Mouse (Mus musculus): Measurements from ENCODE around the gene Ppp1r13l. TPM values are rescaled to one million over a fixed set of nuclear protein-coding genes. Genes with fewer than 3 reads are reported as not detected.

Gene Ppp1r13l
- polyA plus RNA-seq, 1 experiment from 2014 or later: 5.5 TPM

- no peaks in the 10 kb centered on the region for H3K9me3 ChIP-seq (replicated peaks)
Observed at GRCm38 (mm10) chr7:19378049-19378448, 18.5 kb downstream of the Ppp1r13l start.

GRCm38 (mm10) chr7:19381377-19382165 is 22.0 kb downstream of the Ppp1r13l start, which contains the start of gene Ercc2:
Gene Ercc2 (plus strand): TSS chr7:19382010.
- peaks cover 16% of the 10 kb centered on the region for H3K4me1 ChIP-seq
- H3K27me3 ChIP-seq: no peaks in the 10 kb centered on the region
- H3K4me2 ChIP-seq (replicated peaks): peak within 1 kb of the TSS; percentile 89
- peak within 1 kb of the TSS; percentile 35 for H3K27ac ChIP-seq
- peak within 1 kb of the TSS; percentile 94 for H3K9ac ChIP-seq
- peaks cover 29% of the 10 kb centered on the region for H3K36me3 ChIP-seq
- peak; percentile 95 for ATAC-seq (ENCODE audit: low FRiP score)
- WGBS: 9% methylated on average over 36 of the region's 48 CpGs
- no peaks in the 10 kb centered on the region for H3K9me3 ChIP-seq (replicated peaks)
- H3K4me3 ChIP-seq: peak within 1 kb of the TSS; percentile 95

More at GRCm38 (mm10) chr7:19378049-19378448, 18.5 kb downstream of the Ppp1r13l start:
- ATAC-seq (ENCODE audit: low FRiP score): no peak
- Histone ChIP-seq H3K4me3 (no peak overlapping the region), H3K36me3 (no peaks in the 10 kb centered on the region; the same call in 1 of the 2 replicates), H3K27me3 (no peaks in the 10 kb centered on the region), H3K27ac (no peak overlapping the region), H3K4me1 (peaks cover 7% of the 10 kb centered on the region), H3K9ac (no peak overlapping the region), H3K4me2 (replicated peaks) (no peak overlapping the region)
- WGBS: 78% methylated on average over 8 of the region's 8 CpGs

- peak; percentile 74 for ATAC-seq (ENCODE audit: low FRiP score)
Observed at GRCm38 (mm10) chr7:19382166-19382541, 22.6 kb downstream of the Ppp1r13l start.

GRCm38 (mm10) chr7:19383708-19384107 is 24.2 kb downstream of the Ppp1r13l start:
- Histone ChIP-seq H3K4me3 (0 out of 2 replicates have a peak overlapping the region, but pooled peaks have one; percentile 95), H3K4me1 (peaks cover 22% of the 10 kb centered on the region), H3K27me3 (no peaks in the 10 kb centered on the region), H3K9me3 (replicated peaks) (no peaks in the 10 kb centered on the region), H3K27ac (no peak overlapping the region), H3K9ac (no peak overlapping the region; the same call in 1 of the 2 replicates), H3K4me2 (replicated peaks) (peak overlapping the region; percentile 89; the same call in 1 of the 2 replicates), H3K36me3 (peaks cover 49% of the 10 kb centered on the region)
- 91% methylated on average over 9 of the region's 9 CpGs for WGBS
- ATAC-seq (ENCODE audit: low FRiP score): no peak

More at GRCm38 (mm10) chr7:19382166-19382541, 22.6 kb downstream of the Ppp1r13l start:
- Histone ChIP-seq H3K4me3 (peak overlapping the region; percentile 95), H3K4me2 (replicated peaks) (peak overlapping the region; percentile 89), H3K4me1 (peaks cover 16% of the 10 kb centered on the region), H3K9ac (peak overlapping the region; percentile 94), H3K27me3 (no peaks in the 10 kb centered on the region), H3K9me3 (replicated peaks) (no peaks in the 10 kb centered on the region), H3K27ac (peak overlapping the region; percentile 35), H3K36me3 (peaks cover 35% of the 10 kb centered on the region)
- WGBS: under 1% methylated on average over 28 of the region's 37 CpGs

GRCm38 (mm10) chr7:19388699-19389413 is 29.3 kb downstream of the Ppp1r13l start:
- peak overlapping the region; percentile 74 for H3K27ac ChIP-seq
- WGBS: 70% methylated on average over 10 of the region's 10 CpGs
- ATAC-seq (ENCODE audit: low FRiP score): peak; percentile 50
- H3K4me2 ChIP-seq (replicated peaks): no peak overlapping the region
- no peaks in the 10 kb centered on the region for H3K9me3 ChIP-seq (replicated peaks)
- H3K27me3 ChIP-seq: no peaks in the 10 kb centered on the region
- 0 out of 2 replicates have a peak overlapping the region, but pooled peaks have one; percentile 27 for H3K9ac ChIP-seq
- H3K4me1 ChIP-seq: peaks cover 16% of the 10 kb centered on the region
- peaks cover 96% of the 10 kb centered on the region for H3K36me3 ChIP-seq
- no peak overlapping the region for H3K4me3 ChIP-seq

DNA sequence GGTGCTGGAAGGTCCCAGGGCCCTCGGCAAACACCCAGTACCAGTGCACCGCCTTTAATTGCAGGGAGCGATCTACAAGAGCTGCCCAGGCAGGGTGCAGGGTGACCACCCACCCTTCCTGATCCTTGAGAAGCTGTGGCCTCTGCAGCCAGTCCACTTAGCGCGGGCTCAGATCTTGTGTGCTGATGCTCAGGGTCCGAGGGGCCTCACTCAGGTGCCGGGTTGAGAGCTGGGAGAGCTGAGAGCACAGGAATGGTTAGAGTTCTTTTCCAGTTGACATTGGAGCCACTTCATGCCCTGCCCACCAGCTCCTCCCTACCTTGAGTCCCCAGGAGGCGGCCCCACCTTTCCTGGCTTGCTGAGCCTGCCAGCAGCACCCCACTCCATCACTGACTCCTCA is 34.9 kb downstream of the Ppp1r13l start:
- no peak overlapping the region for H3K27ac ChIP-seq
- no peaks in the 10 kb centered on the region for H3K9me3 ChIP-seq (replicated peaks)
- no peak for ATAC-seq (ENCODE audit: low FRiP score)
- 90% methylated on average over 8 of the region's 8 CpGs for WGBS
- no peak overlapping the region for H3K9ac ChIP-seq
- H3K4me1 ChIP-seq: peaks cover 5% of the 10 kb centered on the region
- H3K4me2 ChIP-seq (replicated peaks): no peak overlapping the region
- peaks cover 11% of the 10 kb centered on the region for H3K27me3 ChIP-seq
- no peak overlapping the region for H3K4me3 ChIP-seq
- H3K36me3 ChIP-seq: peaks cover 62% of the 10 kb centered on the region

DNA sequence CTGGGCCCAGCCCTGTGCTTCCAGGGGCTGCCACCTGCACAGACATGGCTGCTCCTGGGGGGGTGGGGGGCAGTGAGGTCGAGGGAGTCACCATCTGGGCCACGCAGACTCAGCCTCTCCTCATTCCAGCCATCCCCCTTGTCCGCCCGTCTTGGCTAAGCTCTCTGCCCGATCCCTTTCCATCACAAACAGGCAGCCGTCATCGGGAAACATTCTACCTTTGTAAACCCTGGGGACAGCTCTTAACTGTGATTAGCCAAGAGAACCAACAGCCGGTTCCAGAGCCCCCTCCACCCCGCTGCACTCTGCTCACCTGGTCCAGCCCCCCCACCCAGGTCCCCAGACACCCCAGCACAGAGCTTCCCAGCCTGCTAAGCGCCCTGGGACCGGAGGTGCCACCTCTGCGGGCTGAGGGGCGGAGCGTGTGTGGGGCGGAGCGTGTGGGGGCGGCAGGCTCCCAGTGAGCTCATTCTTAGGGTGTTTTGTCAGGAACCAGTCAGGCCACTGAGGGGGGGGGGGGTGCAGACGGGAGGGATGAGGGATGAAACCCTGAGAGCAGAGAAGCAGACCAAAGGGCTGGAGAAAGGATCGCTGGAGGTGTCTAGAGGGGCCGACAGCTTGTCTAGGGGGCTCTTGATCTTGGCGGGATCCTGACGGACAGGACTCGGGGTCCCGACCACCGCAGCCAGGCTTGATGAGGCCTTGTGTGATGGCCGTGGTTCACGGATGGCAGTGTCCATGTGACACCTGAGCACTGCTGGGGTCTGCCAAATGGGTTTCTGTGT is 40.1 kb downstream of the Ppp1r13l start:
- ATAC-seq (ENCODE audit: low FRiP score): no peak
- Histone ChIP-seq H3K4me1 (peaks cover 19% of the 10 kb centered on the region), H3K9ac (peak overlapping the region; percentile 4), H3K27ac (no peak overlapping the region), H3K9me3 (replicated peaks) (no peaks in the 10 kb centered on the region), H3K27me3 (peaks cover 57% of the 10 kb centered on the region), H3K4me2 (replicated peaks) (peak overlapping the region; percentile 48), H3K36me3 (peaks cover 12% of the 10 kb centered on the region), H3K4me3 (peak overlapping the region; percentile 16)
- WGBS: 3% methylated on average over 27 of the region's 27 CpGs

DNA sequence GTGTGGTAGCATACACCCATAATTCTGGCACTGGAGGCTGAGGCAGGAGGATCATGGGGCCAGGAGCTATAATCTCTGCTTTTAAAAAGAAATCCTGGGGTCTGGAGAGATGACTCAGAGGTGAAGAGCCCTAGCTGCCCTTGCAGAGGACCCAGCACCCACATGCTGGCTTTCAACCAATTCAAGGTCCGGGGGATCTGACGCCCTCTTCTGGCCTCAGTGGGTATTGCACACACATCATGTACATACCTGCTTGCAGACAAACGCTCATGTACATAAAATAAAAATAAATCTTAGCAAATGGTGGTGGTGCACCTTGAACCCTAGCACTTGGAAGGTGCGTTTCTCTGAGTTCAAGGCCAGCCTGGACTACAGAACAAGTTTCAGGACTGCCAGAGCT is 41.4 kb downstream of the Ppp1r13l start:
- H3K4me1 ChIP-seq: peaks cover 19% of the 10 kb centered on the region
- no peak for ATAC-seq (ENCODE audit: low FRiP score)
- no peak overlapping the region for H3K4me2 ChIP-seq (replicated peaks)
- H3K36me3 ChIP-seq: no peaks in the 10 kb centered on the region
- no peak overlapping the region for H3K9ac ChIP-seq
- no peak overlapping the region for H3K27ac ChIP-seq
- H3K4me3 ChIP-seq: no peak overlapping the region
- 83% methylated on average over 4 of the region's 4 CpGs for WGBS
- peaks cover 65% of the 10 kb centered on the region for H3K27me3 ChIP-seq
- H3K9me3 ChIP-seq (replicated peaks): no peaks in the 10 kb centered on the region

- WGBS: 74% methylated on average over 9 of the region's 9 CpGs
- Histone ChIP-seq H3K27me3 (peaks cover 66% of the 10 kb centered on the region), H3K9me3 (replicated peaks) (no peaks in the 10 kb centered on the region), H3K4me3 (no peak overlapping the region), H3K9ac (no peak overlapping the region), H3K4me2 (replicated peaks) (no peak overlapping the region), H3K27ac (no peak overlapping the region), H3K4me1 (peaks cover 19% of the 10 kb centered on the region), H3K36me3 (no peaks in the 10 kb centered on the region)
- no peak for ATAC-seq (ENCODE audit: low FRiP score)
Observed at GRCm38 (mm10) chr7:19402535-19403112, 43.1 kb downstream of the Ppp1r13l start.

DNA sequence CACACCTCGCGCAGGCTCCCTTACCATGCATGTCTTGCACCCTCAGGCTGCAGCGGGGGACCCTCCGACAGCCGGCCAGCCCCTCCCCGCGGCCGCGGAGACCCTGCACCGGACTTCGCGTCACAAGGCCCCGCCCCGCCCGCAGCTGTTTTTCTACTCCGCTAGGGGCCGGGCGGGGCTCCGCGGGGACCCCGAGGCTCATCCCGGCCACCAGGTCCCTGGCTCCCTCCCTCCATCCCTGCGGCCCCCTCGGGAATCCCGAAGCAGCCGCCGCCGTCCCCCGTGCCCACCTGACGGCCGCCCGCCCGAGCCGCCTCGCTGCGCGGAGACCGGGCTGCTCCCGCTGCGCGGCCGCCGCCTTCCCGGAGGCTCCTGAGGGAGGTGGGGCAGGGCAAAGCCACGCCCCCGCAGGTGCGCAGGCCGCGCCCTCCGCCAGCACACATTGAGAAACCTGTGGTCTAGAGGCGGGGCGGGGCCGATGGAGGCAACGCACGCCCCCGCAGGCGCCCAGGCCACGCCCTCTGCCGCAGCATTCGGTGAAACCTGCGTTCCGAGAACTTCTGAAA is 44.3 kb downstream of the Ppp1r13l start, which contains the start of gene Klc3:
Gene Klc3, minus strand, starts transcription at position 374 of the 566 bp plus-strand sequence.
- no peak for ATAC-seq (ENCODE audit: low FRiP score)
- 1% methylated on average over 54 of the region's 62 CpGs for WGBS

DNA sequence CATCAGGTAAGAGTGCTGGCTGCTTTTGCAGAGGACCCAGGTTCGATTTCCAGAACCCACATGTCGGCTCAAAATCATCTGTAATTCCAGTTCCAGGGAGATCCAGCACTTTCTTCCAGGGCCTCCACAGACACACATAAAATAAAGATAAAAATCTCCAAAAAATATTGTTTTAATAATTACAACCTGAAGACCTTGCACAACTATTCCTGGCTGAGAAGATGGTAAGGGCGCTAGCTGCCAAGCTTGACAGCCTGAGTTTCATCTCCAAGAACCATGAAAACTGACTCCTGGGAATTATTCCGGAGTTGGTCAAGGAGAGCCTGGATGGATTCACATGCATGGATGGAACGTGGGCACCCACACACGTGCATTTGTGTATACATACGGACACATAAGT is 44.9 kb downstream of the Ppp1r13l start, which contains the start of gene Ckm:
Gene Ckm, plus strand, starts transcription at position 301 of the 400 bp plus-strand sequence.
- no peak for ATAC-seq (ENCODE audit: low FRiP score)
- Histone ChIP-seq H3K27me3 (peaks cover 58% of the 10 kb centered on the region), H3K36me3 (no peaks in the 10 kb centered on the region), H3K4me3 (peak within 1 kb of the TSS; percentile 50), H3K27ac (no peak within 1 kb of the TSS), H3K9me3 (replicated peaks) (no peaks in the 10 kb centered on the region), H3K9ac (peak within 1 kb of the TSS; percentile 44), H3K4me2 (replicated peaks) (peak within 1 kb of the TSS; percentile 87), H3K4me1 (peaks cover 15% of the 10 kb centered on the region)
- 50% methylated on average over 7 of the region's 7 CpGs for WGBS

More for the DNA sequence above, 44.3 kb downstream of the Ppp1r13l start, which contains the start of gene Klc3:
- Histone ChIP-seq H3K4me2 (replicated peaks) (peak within 1 kb of the TSS; percentile 87), H3K36me3 (no peaks in the 10 kb centered on the region), H3K4me3 (peak within 1 kb of the TSS; percentile 50), H3K9me3 (replicated peaks) (no peaks in the 10 kb centered on the region), H3K27me3 (peaks cover 64% of the 10 kb centered on the region), H3K9ac (peak within 1 kb of the TSS; percentile 44), H3K4me1 (peaks cover 19% of the 10 kb centered on the region), H3K27ac (no peak within 1 kb of the TSS)
